Mouse (Mus musculus): ENCODE measurements around the gene Pde6d. TPM values are rescaled to one million over a fixed set of nuclear protein-coding genes. Genes with fewer than 3 reads are reported as not detected.

Pde6d gene
- polyA plus RNA-seq, 1 experiment from 2014 or later = 44.0 TPM

GRCm38 (mm10) chr1:86531547-86532321 lies 50.7 kb downstream of the Pde6d start:
- 9% methylated on average over 13 of the region's 13 CpGs for WGBS (ENCODE audit: insufficient replicate concordance)
- H3K4me3 ChIP-seq = no peak overlapping the region
- peak overlapping the region; percentile 15 for H3K4me2 ChIP-seq

GRCm38 (mm10) chr1:86530871-86531546 lies 51.4 kb downstream of the Pde6d start:
- Histone ChIP-seq H3K4me3 (no peak overlapping the region), H3K27me3 (replicated peaks) (no peaks in the 10 kb centered on the region), H3K27ac (peak overlapping the region; percentile 73), H3K4me1 (peaks cover 37% of the 10 kb centered on the region), H3K9ac (peak overlapping the region; percentile 33), H3K4me2 (peak overlapping the region; percentile 23), H3K36me3 (peaks cover 46% of the 10 kb centered on the region), H3K9me3 (replicated peaks) (no peaks in the 10 kb centered on the region)
- 31% methylated on average over 4 of the region's 4 CpGs for WGBS (ENCODE audit: insufficient replicate concordance)
- no peak for ATAC-seq

More at GRCm38 (mm10) chr1:86531547-86532321, 50.7 kb downstream of the Pde6d start:
- no peak overlapping the region for H3K9ac ChIP-seq
- peaks cover 46% of the 10 kb centered on the region for H3K36me3 ChIP-seq
- H3K4me1 ChIP-seq = peaks cover 37% of the 10 kb centered on the region
- H3K9me3 ChIP-seq (replicated peaks) = no peaks in the 10 kb centered on the region
- ATAC-seq = peak; percentile 14
- H3K27me3 ChIP-seq (replicated peaks) = no peaks in the 10 kb centered on the region
- H3K27ac ChIP-seq = peak overlapping the region; percentile 73

- Histone ChIP-seq H3K4me2 (peak overlapping the region; percentile 93), H3K27ac (peak overlapping the region; percentile 98), H3K9ac (peak overlapping the region; percentile 100), H3K4me1 (peaks cover 47% of the 10 kb centered on the region), H3K36me3 (peaks cover 46% of the 10 kb centered on the region), H3K4me3 (peak overlapping the region; percentile 89), H3K9me3 (replicated peaks) (no peaks in the 10 kb centered on the region), H3K27me3 (replicated peaks) (no peaks in the 10 kb centered on the region)
- no peak for ATAC-seq
- 48% methylated on average over 4 of the region's 4 CpGs for WGBS (ENCODE audit: insufficient replicate concordance)
These were observed 52.8 kb downstream of the Pde6d start for GRCm38 (mm10) chr1:86529590-86529989.

GRCm38 (mm10) chr1:86528571-86529180 lies 53.8 kb downstream of the Pde6d start:
- Histone ChIP-seq H3K4me1 (peaks cover 56% of the 10 kb centered on the region), H3K9ac (peak overlapping the region; percentile 100), H3K27me3 (replicated peaks) (no peaks in the 10 kb centered on the region), H3K27ac (peak overlapping the region; percentile 98), H3K4me3 (peak overlapping the region; percentile 89), H3K36me3 (peaks cover 44% of the 10 kb centered on the region), H3K4me2 (peak overlapping the region; percentile 93), H3K9me3 (replicated peaks) (no peaks in the 10 kb centered on the region)
- ATAC-seq = no peak
- 1% methylated on average over 15 of the region's 15 CpGs for WGBS (ENCODE audit: insufficient replicate concordance)

GRCm38 (mm10) chr1:86527599-86528486 lies 54.6 kb downstream of the Pde6d start:
- no peaks in the 10 kb centered on the region for H3K27me3 ChIP-seq (replicated peaks)
- H3K9me3 ChIP-seq (replicated peaks) = no peaks in the 10 kb centered on the region
- peaks cover 64% of the 10 kb centered on the region for H3K4me1 ChIP-seq
- H3K9ac ChIP-seq = peak overlapping the region; percentile 100
- WGBS (ENCODE audit: insufficient replicate concordance) = under 1% methylated on average over 87 of the region's 89 CpGs
- peak overlapping the region; percentile 89 for H3K4me3 ChIP-seq
- peak; percentile 10 for ATAC-seq
- peak overlapping the region; percentile 98 for H3K27ac ChIP-seq
- peak overlapping the region; percentile 93 for H3K4me2 ChIP-seq
- H3K36me3 ChIP-seq = peaks cover 37% of the 10 kb centered on the region

GRCm38 (mm10) chr1:86526789-86527598 lies 55.4 kb downstream of the Pde6d start:
- Histone ChIP-seq H3K27ac (peak overlapping the region; percentile 98), H3K9me3 (replicated peaks) (no peaks in the 10 kb centered on the region), H3K4me2 (peak overlapping the region; percentile 93), H3K4me1 (peaks cover 63% of the 10 kb centered on the region), H3K9ac (peak overlapping the region; percentile 100), H3K4me3 (peak overlapping the region; percentile 89), H3K27me3 (replicated peaks) (no peaks in the 10 kb centered on the region), H3K36me3 (peaks cover 37% of the 10 kb centered on the region)
- under 1% methylated on average over 111 of the region's 111 CpGs for WGBS (ENCODE audit: insufficient replicate concordance)
- no peak for ATAC-seq

GRCm38 (mm10) chr1:86526116-86526788 lies 56.2 kb downstream of the Pde6d start, which contains the start of gene Ptma:
TSS of gene Ptma (plus strand) at chr1:86526726.
- peak within 1 kb of the TSS; percentile 89 for H3K4me3 ChIP-seq
- H3K27ac ChIP-seq = peak within 1 kb of the TSS; percentile 98
- H3K9ac ChIP-seq = peak within 1 kb of the TSS; percentile 100
- no peaks in the 10 kb centered on the region for H3K27me3 ChIP-seq (replicated peaks)
- no peaks in the 10 kb centered on the region for H3K9me3 ChIP-seq (replicated peaks)
- ATAC-seq = peak; percentile 87
- peaks cover 56% of the 10 kb centered on the region for H3K4me1 ChIP-seq
- peaks cover 33% of the 10 kb centered on the region for H3K36me3 ChIP-seq
- peak within 1 kb of the TSS; percentile 93 for H3K4me2 ChIP-seq
- under 1% methylated on average over 53 of the region's 63 CpGs for WGBS (ENCODE audit: insufficient replicate concordance)

- Histone ChIP-seq H3K4me3 (peak overlapping the region; percentile 89), H3K27me3 (replicated peaks) (no peaks in the 10 kb centered on the region), H3K36me3 (peaks cover 27% of the 10 kb centered on the region), H3K4me1 (peaks cover 51% of the 10 kb centered on the region), H3K27ac (peak overlapping the region; percentile 98), H3K9me3 (replicated peaks) (no peaks in the 10 kb centered on the region), H3K9ac (peak overlapping the region; percentile 100), H3K4me2 (peak overlapping the region; percentile 93)
- no peak for ATAC-seq
- WGBS (ENCODE audit: insufficient replicate concordance) = under 1% methylated on average over 44 of the region's 44 CpGs
These were observed 56.8 kb downstream of the Pde6d start for GRCm38 (mm10) chr1:86525499-86526115.

- Histone ChIP-seq H3K27me3 (replicated peaks) (no peaks in the 10 kb centered on the region), H3K4me1 (peaks cover 56% of the 10 kb centered on the region), H3K9me3 (replicated peaks) (no peaks in the 10 kb centered on the region), H3K4me2 (peak overlapping the region; percentile 93), H3K27ac (peak overlapping the region; percentile 98), H3K4me3 (peak overlapping the region; percentile 89), H3K9ac (peak overlapping the region; percentile 100), H3K36me3 (peaks cover 25% of the 10 kb centered on the region)
- peak; percentile 64 for ATAC-seq
- WGBS (ENCODE audit: insufficient replicate concordance) = 3% methylated on average over 53 of the region's 53 CpGs
These were observed 57.6 kb downstream of the Pde6d start for GRCm38 (mm10) chr1:86524619-86525498.

All from liver, embryonic 12.5 days (tissue).